Mouse (Mus musculus): Measurements from ENCODE around the gene Ak5. TPM values are rescaled to one million over a fixed set of nuclear protein-coding genes. Genes with fewer than 3 reads are reported as not detected.

Gene Ak5
- polyA plus RNA-seq, 1 experiment, result not detected

DNA sequence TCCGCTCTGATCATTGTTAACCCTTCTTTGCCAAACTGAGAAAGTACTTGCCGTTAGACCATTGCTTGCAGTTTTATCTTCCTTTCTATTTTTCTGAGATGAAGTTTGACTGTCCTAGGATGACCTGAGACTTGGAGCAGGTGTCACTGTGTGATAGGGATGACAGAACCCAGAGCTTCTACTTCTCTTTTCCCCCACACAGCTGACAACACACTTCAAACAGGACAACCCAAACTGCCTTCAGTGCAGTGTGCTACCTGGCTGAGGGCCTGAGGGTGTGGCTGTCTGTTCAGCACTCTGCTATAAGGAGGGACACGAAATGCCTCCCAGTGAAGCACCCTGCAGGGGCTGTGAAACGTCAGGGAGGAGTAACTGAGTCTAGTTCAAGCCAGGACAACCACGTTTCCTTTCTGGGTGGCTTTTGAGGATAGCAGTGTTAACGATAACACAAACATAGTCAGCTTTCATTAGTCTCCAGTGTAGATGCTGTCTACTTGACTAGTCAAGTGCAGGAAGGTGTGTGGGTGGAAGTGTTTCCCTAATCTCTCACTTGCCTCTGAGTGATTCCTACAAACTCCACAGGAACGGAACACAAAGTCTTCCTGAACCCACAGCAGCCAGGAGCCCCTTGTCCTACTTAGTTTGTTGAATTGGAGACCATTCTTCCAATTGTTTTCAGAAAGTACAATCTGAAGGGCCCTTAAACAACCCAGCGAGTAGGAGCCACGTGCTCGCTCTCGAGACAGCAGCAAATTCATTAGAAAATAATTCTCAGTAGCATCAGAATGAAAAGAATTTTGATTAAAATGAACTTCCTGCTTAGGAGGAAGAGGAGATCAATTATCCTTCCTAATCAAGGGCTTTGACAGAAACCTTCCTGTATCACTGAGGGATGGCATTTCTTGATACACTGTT, 138.8 kb downstream of the Ak5 start:
- Histone ChIP-seq H3K27ac (ENCODE audit: control insufficient read depth, insufficient read depth, low read depth, low read length, poor library complexity) (no peak overlapping the region), H3K4me3 (replicated peaks; ENCODE audit: control insufficient read depth, low read depth, low read length) (no peak overlapping the region), H3K4me1 (ENCODE audit: control insufficient read depth, insufficient read depth, low read length) (no peaks in the 10 kb centered on the region)
- WGBS, result 62% methylated on average over 11 of the region's 11 CpGs
- TF ChIP-seq POLR2A (IDR thresholded peaks at IDR 0.05; ENCODE audit: borderline replicate concordance, control insufficient read depth, low read depth, low read length) (no peak), CTCF (IDR thresholded peaks at IDR 0.05; ENCODE audit: control insufficient read depth, insufficient read depth, low read length) (no peak)

DNA sequence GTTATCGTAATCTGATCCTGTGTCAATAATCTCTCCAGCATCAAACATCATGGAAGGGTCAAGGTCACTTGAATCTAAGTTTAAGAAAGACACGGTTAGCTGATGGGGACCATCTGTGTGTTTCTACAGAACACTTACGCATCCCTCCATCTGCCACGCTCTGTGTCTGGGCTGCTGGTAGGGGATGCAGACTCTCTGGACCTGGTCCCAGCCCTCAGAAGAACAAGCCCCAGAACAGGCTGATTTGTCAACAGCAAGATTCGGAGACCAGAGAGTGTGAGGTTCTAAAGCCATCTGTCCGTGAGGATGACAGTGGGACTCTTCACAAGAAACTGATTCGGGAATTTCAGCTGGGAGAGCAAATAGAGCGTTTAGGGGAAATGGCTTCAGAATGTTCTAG, 141.4 kb downstream of the Ak5 start:
- 84% methylated on average over 8 of the region's 8 CpGs for WGBS
- TF ChIP-seq POLR2A (IDR thresholded peaks at IDR 0.05; ENCODE audit: borderline replicate concordance, control insufficient read depth, low read depth, low read length), result no peak

DNA sequence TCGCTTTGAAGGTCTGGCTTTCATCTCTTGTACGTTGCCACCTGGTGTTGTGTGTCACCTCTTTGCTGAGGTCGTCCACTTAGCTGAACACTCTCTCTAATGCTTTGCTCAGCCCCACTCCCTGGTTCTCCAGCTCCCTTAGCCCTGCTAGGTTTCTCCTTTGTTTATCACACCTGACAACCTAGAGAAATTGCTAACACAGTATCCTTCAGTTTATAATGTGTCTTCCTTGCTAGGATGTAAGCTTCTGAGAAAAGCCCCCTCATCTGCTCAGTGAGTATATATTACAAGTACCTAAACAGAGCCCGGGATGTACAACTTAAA, 144.9 kb downstream of the Ak5 start:
- WGBS, result 78% methylated on average over 4 of the region's 4 CpGs
- Histone ChIP-seq H3K4me1 (ENCODE audit: control insufficient read depth, insufficient read depth, low read length) (no peaks in the 10 kb centered on the region), H3K4me3 (replicated peaks; ENCODE audit: control insufficient read depth, low read depth, low read length) (no peak overlapping the region), H3K27ac (ENCODE audit: control insufficient read depth, insufficient read depth, low read depth, low read length, poor library complexity) (no peak overlapping the region)
- no peak for TF ChIP-seq CTCF (IDR thresholded peaks at IDR 0.05; ENCODE audit: control insufficient read depth, insufficient read depth, low read length)
- TF ChIP-seq POLR2A (IDR thresholded peaks at IDR 0.05; ENCODE audit: borderline replicate concordance, control insufficient read depth, low read depth, low read length), result no peak

More for the DNA sequence above, 141.4 kb downstream of the Ak5 start:
- Histone ChIP-seq H3K4me3 (replicated peaks; ENCODE audit: control insufficient read depth, low read depth, low read length) (no peak overlapping the region), H3K4me1 (ENCODE audit: control insufficient read depth, insufficient read depth, low read length) (no peaks in the 10 kb centered on the region), H3K27ac (ENCODE audit: control insufficient read depth, insufficient read depth, low read depth, low read length, poor library complexity) (no peak overlapping the region)

DNA sequence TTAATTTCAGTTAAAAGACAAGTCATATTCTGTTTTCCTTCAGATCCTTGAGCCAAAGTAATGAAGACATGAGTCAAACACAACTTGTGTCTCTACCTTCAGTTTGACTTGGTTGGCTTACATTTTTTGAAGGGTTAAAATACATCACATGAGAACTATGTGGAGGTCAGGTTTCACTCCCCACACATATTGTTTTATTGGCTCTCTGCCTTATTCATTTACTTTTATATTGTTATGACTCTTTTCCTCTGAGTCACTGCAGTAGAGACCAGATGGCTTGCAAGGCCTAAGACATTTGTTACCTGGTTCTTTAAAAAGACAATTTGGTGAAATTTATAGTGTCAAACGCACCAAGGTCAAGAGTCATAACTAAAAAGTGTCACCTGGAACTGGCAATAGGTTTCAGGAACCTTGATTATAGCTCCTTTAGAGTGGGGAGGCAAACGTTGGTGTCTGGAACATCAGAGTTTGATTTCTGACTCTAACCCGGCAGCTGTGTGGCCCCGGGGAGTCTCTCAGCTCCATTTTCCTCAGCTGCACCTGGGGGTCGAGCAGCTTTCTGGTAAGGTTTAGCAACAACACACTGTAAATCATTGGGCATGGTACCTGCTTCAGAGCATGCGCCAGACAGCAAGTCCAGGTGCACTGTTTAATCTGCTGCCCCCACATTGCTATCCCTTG, 145.4 kb downstream of the Ak5 start:
- Histone ChIP-seq H3K27ac (ENCODE audit: control insufficient read depth, insufficient read depth, low read depth, low read length, poor library complexity) (no peak overlapping the region), H3K4me3 (replicated peaks; ENCODE audit: control insufficient read depth, low read depth, low read length) (no peak overlapping the region), H3K4me1 (ENCODE audit: control insufficient read depth, insufficient read depth, low read length) (no peaks in the 10 kb centered on the region)
- 75% methylated on average over 6 of the region's 6 CpGs for WGBS
- TF ChIP-seq POLR2A (IDR thresholded peaks at IDR 0.05; ENCODE audit: borderline replicate concordance, control insufficient read depth, low read depth, low read length) (no peak), CTCF (IDR thresholded peaks at IDR 0.05; ENCODE audit: control insufficient read depth, insufficient read depth, low read length) (no peak)

DNA sequence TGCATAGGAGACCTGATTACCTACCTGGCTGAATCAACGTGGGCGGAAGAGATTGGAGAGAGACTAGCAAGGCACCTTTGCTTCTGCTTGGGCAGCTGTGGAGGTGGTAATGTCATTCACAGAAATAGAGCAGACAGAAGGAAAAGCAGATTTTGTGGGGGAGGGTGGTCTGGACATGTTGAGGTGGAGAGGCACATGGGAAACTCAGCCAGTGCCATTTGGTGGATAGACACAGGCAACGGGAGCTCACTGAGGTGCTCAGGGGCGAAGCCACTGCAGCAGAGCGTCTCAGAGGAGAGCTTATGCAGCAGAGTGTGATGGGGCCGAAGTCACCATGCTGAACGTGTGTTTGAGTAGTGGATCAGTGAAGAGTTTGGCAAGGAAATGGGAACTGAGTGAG, 147.1 kb downstream of the Ak5 start:
- Histone ChIP-seq H3K27ac (ENCODE audit: control insufficient read depth, insufficient read depth, low read depth, low read length, poor library complexity) (no peak overlapping the region), H3K4me1 (ENCODE audit: control insufficient read depth, insufficient read depth, low read length) (no peaks in the 10 kb centered on the region), H3K4me3 (replicated peaks; ENCODE audit: control insufficient read depth, low read depth, low read length) (no peak overlapping the region)
- no peak for TF ChIP-seq POLR2A (IDR thresholded peaks at IDR 0.05; ENCODE audit: borderline replicate concordance, control insufficient read depth, low read depth, low read length)
- no peak for TF ChIP-seq CTCF (IDR thresholded peaks at IDR 0.05; ENCODE audit: control insufficient read depth, insufficient read depth, low read length)
- 81% methylated on average over 7 of the region's 7 CpGs for WGBS

DNA sequence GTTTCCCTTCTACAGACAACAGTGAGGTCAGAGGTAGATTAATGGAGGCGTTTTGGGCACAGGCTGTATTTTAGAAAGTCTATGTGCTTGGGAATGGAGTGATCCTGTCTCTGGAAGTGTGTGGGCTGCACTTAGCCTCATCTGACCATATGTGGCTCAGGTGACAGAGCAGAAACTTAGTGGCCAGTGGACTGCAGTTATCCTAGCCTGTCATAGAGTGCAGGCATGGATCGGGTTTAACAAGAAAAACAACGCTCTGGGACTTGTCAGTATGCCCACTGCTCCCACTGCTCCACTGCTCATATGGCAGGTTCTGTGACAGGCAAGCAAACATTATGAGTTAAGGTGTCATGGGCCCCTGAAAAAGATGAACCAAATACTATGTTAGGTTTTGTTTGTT, 148.1 kb downstream of the Ak5 start:
- no peak overlapping the region for H3K27ac ChIP-seq (ENCODE audit: control insufficient read depth, insufficient read depth, low read depth, low read length, poor library complexity)
- TF ChIP-seq CTCF (IDR thresholded peaks at IDR 0.05; ENCODE audit: control insufficient read depth, insufficient read depth, low read length), result no peak
- no peak for TF ChIP-seq POLR2A (IDR thresholded peaks at IDR 0.05; ENCODE audit: borderline replicate concordance, control insufficient read depth, low read depth, low read length)
- no peak overlapping the region for H3K4me3 ChIP-seq (replicated peaks; ENCODE audit: control insufficient read depth, low read depth, low read length)
- no peaks in the 10 kb centered on the region for H3K4me1 ChIP-seq (ENCODE audit: control insufficient read depth, insufficient read depth, low read length)
- 85% methylated on average over 3 of the region's 3 CpGs for WGBS

DNA sequence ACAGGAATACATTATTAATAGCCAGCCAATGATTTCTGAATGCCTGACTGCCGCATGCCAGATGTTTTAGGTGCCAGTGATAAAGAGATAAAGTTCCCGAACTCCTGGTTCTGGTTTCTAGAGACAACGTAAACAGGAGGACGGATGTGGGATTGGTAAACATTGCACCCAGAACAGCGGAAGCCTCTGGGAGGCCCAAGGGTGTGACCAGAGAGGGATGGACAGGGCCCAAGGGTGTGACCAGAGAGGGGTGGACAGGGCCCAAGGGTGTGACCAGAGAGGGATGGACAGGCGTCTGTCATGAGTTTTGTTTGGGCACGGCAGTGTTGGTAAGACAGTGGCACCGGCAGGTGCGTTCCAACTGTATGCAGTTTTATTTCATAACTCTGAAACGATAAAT, 148.6 kb downstream of the Ak5 start:
- Histone ChIP-seq H3K4me3 (replicated peaks; ENCODE audit: control insufficient read depth, low read depth, low read length) (no peak overlapping the region), H3K27ac (ENCODE audit: control insufficient read depth, insufficient read depth, low read depth, low read length, poor library complexity) (no peak overlapping the region), H3K4me1 (ENCODE audit: control insufficient read depth, insufficient read depth, low read length) (no peaks in the 10 kb centered on the region)
- no peak for TF ChIP-seq CTCF (IDR thresholded peaks at IDR 0.05; ENCODE audit: control insufficient read depth, insufficient read depth, low read length)
- 79% methylated on average over 10 of the region's 10 CpGs for WGBS

DNA sequence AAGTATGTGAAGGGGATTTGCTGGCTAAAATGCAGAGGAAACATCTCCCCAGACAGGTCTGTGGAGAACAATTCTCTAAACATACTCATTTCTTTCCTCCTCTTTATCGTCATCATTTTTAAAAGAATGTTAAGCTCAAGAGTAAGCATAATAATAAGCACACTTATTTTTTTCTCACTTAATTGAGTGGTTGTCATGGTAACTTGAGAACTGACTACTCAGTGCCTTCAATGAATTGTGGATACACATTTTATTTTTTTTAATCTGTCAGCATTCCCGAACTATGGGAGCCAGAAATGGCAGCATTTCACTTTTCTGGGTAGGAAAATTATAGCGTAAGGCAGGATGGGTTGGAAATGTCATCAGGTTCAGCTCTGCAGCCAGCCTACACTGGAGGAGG, 151.6 kb downstream of the Ak5 start:
- TF ChIP-seq CTCF (IDR thresholded peaks at IDR 0.05; ENCODE audit: control insufficient read depth, insufficient read depth, low read length) (no peak), POLR2A (IDR thresholded peaks at IDR 0.05; ENCODE audit: borderline replicate concordance, control insufficient read depth, low read depth, low read length) (no peak)

More for the DNA sequence above, 151.6 kb downstream of the Ak5 start:
- 80% methylated on average over 3 of the region's 3 CpGs for WGBS
- Histone ChIP-seq H3K4me1 (ENCODE audit: control insufficient read depth, insufficient read depth, low read length) (no peaks in the 10 kb centered on the region), H3K27ac (ENCODE audit: control insufficient read depth, insufficient read depth, low read depth, low read length, poor library complexity) (no peak overlapping the region), H3K4me3 (replicated peaks; ENCODE audit: control insufficient read depth, low read depth, low read length) (no peak overlapping the region)
